Mouse (Mus musculus) CH12.LX (cell line): ENCODE results near the gene Etfbkmt. TPM values are rescaled to one million over a fixed set of nuclear protein-coding genes. Genes with fewer than 3 reads are reported as not detected.

Source experiments
- DNase-seq: peaks from one replicate; pipeline ENCODE4 v3.0.0-alpha.2; 2013; ENCODE audit errors: extremely low read depth
- H3K27ac ChIP-seq: 2 replicates; pipeline ENCODE4 v1.5.1; 2012; ENCODE audit warnings: low read depth, mild to moderate bottlenecking, control low read depth, moderate library complexity; ENCODE audit not compliant: insufficient read depth
- H3K27me3 ChIP-seq: replicated peaks from 2 replicates; pipeline ENCODE3; 2012; ENCODE audit warnings: inconsistent platforms
- H3K36me3 ChIP-seq, 2 experiments: replicated peaks in 1 of 2; 2 replicates each; pipeline versions ENCODE3 to v1.6.1; 2012; ENCODE audit warnings: inconsistent platforms in 1 of 2, low read length in 1 of 2, mild to moderate bottlenecking in 1 of 2, mixed read lengths in 1 of 2, moderate library complexity in 1 of 2; ENCODE audit not compliant: control insufficient read depth in 1 of 2, insufficient read depth in 1 of 2
- H3K4me1 ChIP-seq, 2 experiments: 2 replicates each; pipeline ENCODE4 v1.6.1; 2012; ENCODE audit warnings: inconsistent platforms in 1 of 2, moderate library complexity in 1 of 2; ENCODE audit not compliant: insufficient read depth in 2 of 2, control insufficient read depth in 1 of 2
- H3K4me2 ChIP-seq: 2 replicates; pipeline ENCODE4 v1.6.1; 2012; ENCODE audit warnings: low read depth, mild to moderate bottlenecking, control low read depth; ENCODE audit not compliant: poor library complexity, insufficient read depth, severe bottlenecking
- H3K4me3 ChIP-seq, 3 experiments: fragments of 150-350 bp in 1 of 3; sonication (generic) in 1 of 3; replicated peaks in 1 of 3; 2 replicates each; pipeline versions ENCODE3 to v1.5.1; 2011 to 2012; ENCODE audit warnings: low read depth in 2 of 3, low read length in 2 of 3, mild to moderate bottlenecking in 2 of 3, moderate library complexity in 2 of 3, control low read depth in 1 of 3, improper control_type of control experiment in 1 of 3, inconsistent platforms in 1 of 3, mixed read lengths in 1 of 3; ENCODE audit not compliant: poor library complexity in 1 of 3
- H3K79me2 ChIP-seq: replicated peaks from 2 replicates; pipeline ENCODE4 v1.6.1; 2012; ENCODE audit warnings: mild to moderate bottlenecking, moderate library complexity; ENCODE audit not compliant: control insufficient read depth, poor library complexity, insufficient read depth, severe bottlenecking; ENCODE audit errors: extremely low read depth
- H3K9ac ChIP-seq: 2 replicates; pipeline ENCODE4 v1.6.1; 2012; ENCODE audit warnings: low read depth, mild to moderate bottlenecking, control low read depth, moderate library complexity; ENCODE audit not compliant: insufficient read depth
- H3K9me3 ChIP-seq: replicated peaks from 2 replicates; pipeline ENCODE3; 2012; ENCODE audit warnings: low read length, inconsistent platforms, mixed read lengths
- CHD1 ChIP-seq: IDR thresholded peaks from 2 replicates; pipeline ENCODE4 v1.6.1; 2012; ENCODE audit warnings: low read depth, low read length, improper control_type of control experiment, inconsistent platforms
- CHD2 ChIP-seq: IDR thresholded peaks from 2 replicates; pipeline ENCODE4 v1.6.1; 2011; ENCODE audit warnings: low read length, improper control_type of control experiment
- EP300 ChIP-seq: IDR thresholded peaks from 2 replicates; pipeline ENCODE4 v1.6.1; 2011; ENCODE audit warnings: low read length, improper control_type of control experiment
- ETS1 ChIP-seq: conservative IDR thresholded peaks from 2 replicates; pipeline ENCODE4 v1.6.1; 2012; ENCODE audit warnings: low read depth, mild to moderate bottlenecking, inconsistent platforms, low read length, improper control_type of control experiment, moderate library complexity
- HCFC1 ChIP-seq: IDR thresholded peaks from 2 replicates; pipeline ENCODE4 v1.6.1; 2012; ENCODE audit warnings: low read depth, mild to moderate bottlenecking, inconsistent platforms, low read length, improper control_type of control experiment
- IRF4 ChIP-seq: IDR thresholded peaks from 2 replicates; pipeline ENCODE4 v1.6.1; 2014; ENCODE audit warnings: low read depth, mild to moderate bottlenecking, inconsistent platforms, low read length, improper control_type of control experiment
- JUND ChIP-seq: conservative IDR thresholded peaks from 2 replicates; pipeline ENCODE4 v1.6.1; 2011; ENCODE audit warnings: low read depth, low read length, improper control_type of control experiment
- MAFK ChIP-seq: IDR thresholded peaks from 2 replicates; pipeline ENCODE4 v1.6.1; 2011; ENCODE audit warnings: low read length, improper control_type of control experiment; ENCODE audit not compliant: insufficient replicate concordance
- MAX ChIP-seq: IDR thresholded peaks from 2 replicates; pipeline ENCODE4 v1.6.1; 2011; ENCODE audit warnings: low read length, improper control_type of control experiment
- MEF2A ChIP-seq: IDR thresholded peaks from 2 replicates; pipeline ENCODE4 v1.6.1; 2014; ENCODE audit warnings: low read depth, mild to moderate bottlenecking, inconsistent platforms, low read length, improper control_type of control experiment, borderline replicate concordance
- MXI1 ChIP-seq: IDR thresholded peaks from 2 replicates; pipeline ENCODE4 v1.6.1; 2011; ENCODE audit warnings: mild to moderate bottlenecking, low read depth, low read length, improper control_type of control experiment
- MYC ChIP-seq: IDR thresholded peaks from 2 replicates; pipeline ENCODE4 v1.6.1; 2011; ENCODE audit warnings: low read depth, mild to moderate bottlenecking, improper control_type of control experiment, low read length
- NRF1 ChIP-seq: IDR thresholded peaks from 2 replicates; pipeline ENCODE4 v1.6.1; 2014; ENCODE audit warnings: low read depth, mild to moderate bottlenecking, inconsistent platforms, low read length, improper control_type of control experiment, moderate library complexity
- PAX5 ChIP-seq: IDR thresholded peaks from 2 replicates; pipeline ENCODE4 v1.6.1; 2012; ENCODE audit warnings: low read length, inconsistent platforms, mixed read lengths
- POLR2AphosphoS2 ChIP-seq: IDR thresholded peaks from 2 replicates; pipeline ENCODE4 v1.6.1; 2011; ENCODE audit warnings: low read depth, low read length, improper control_type of control experiment
- RCOR1 ChIP-seq: conservative IDR thresholded peaks from 2 replicates; pipeline ENCODE4 v1.6.1; 2012; ENCODE audit warnings: low read depth, mild to moderate bottlenecking, inconsistent platforms, low read length, improper control_type of control experiment
- SIN3A ChIP-seq: IDR thresholded peaks from 2 replicates; pipeline ENCODE4 v1.6.1; 2012; ENCODE audit warnings: low read length, improper control_type of control experiment, inconsistent platforms
- SMC3 ChIP-seq: IDR thresholded peaks from 2 replicates; pipeline ENCODE4 v1.6.1; 2011; ENCODE audit warnings: low read depth, low read length, improper control_type of control experiment
- TBP ChIP-seq: conservative IDR thresholded peaks from 2 replicates; pipeline ENCODE4 v1.6.1; 2011; ENCODE audit warnings: low read depth, low read length, improper control_type of control experiment
- TCF12 ChIP-seq: IDR thresholded peaks from 2 replicates; pipeline ENCODE4 v1.6.1; 2014; ENCODE audit warnings: low read depth, mild to moderate bottlenecking, inconsistent platforms, low read length, improper control_type of control experiment
- ZC3H11A ChIP-seq: IDR thresholded peaks from 2 replicates; pipeline ENCODE4 v1.6.1; 2012; ENCODE audit warnings: low read depth, mild to moderate bottlenecking, inconsistent platforms, low read length, improper control_type of control experiment
- ZMIZ1 ChIP-seq: IDR thresholded peaks from 2 replicates; pipeline ENCODE4 v1.6.1; 2012; ENCODE audit warnings: low read depth, mild to moderate bottlenecking, inconsistent platforms, low read length, improper control_type of control experiment
- dilution Hi-C: fragments of 300-500 bp; cut with MboI; formaldehyde crosslinking; loops from 2 replicates; pipeline ENCODE4 v1.14.3; 2020; ENCODE audit warnings: low sequenced_read_pairs; ENCODE audit not compliant: extremely low pct_unique_long_range_greater_than_20kb, extremely low pct_ligation_motif_present
- in situ Hi-C: fragments of 300-500 bp; cut with MboI; formaldehyde crosslinking; loops from 3 replicates; pipeline ENCODE4 v1.14.3; 2019; ENCODE audit warnings: low sequenced_read_pairs, low pct_ligation_motif_present, low pct_unique_long_range_greater_than_20kb, mixed read lengths
- polyA plus RNA-seq: library from polyadenylated mRNA; unstranded; fragments of >175 nt; gene quantifications from 2 replicates; pipeline ENCODE4 v1.2.1, GENCODE M21; 2012; ENCODE audit warnings: low read depth; ENCODE audit not compliant: insufficient read length
- total RNA-seq, 2 experiments: library from RNA; depleted of rRNA; stranded (reverse); fragments of 300-350 nt in 1 of 2; fragments of >200 nt in 1 of 2; gene quantifications; 2 replicates each; pipeline ENCODE4 v1.2.3; 2012 to 2014

The Etfbkmt gene
- total RNA-seq (2012; rRNA removed) = 5.6 and 7.8 TPM in 2 replicates
- total RNA-seq (2014; rRNA removed) = 17.3 and 18.9 TPM in 2 replicates
- 9.3 and 12.4 TPM in 2 replicates for polyA plus RNA-seq

DNA sequence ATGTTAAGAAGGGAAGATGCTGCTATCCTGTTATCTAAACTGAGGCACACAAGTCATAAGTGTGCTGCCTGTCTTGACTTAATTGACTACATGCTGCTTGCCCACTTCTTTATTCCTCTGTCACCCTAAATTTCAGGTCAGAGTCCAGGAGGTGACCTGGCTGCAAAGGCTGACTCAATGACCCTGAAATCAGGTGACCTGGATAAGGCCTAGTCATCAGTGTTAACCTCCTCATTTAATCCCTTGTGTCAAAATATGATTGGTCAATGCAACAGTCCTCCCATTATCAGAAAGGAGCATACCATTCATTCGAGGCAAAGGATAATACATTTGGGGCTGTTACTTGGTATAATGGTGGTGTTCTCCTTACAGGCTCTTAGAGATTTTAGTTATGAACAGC is at the start of gene Etfbkmt:
Etfbkmt (plus strand) TSS at position 379 of the 400 bp plus-strand sequence.
- H3K27ac ChIP-seq = no peak within 1 kb of the TSS
- H3K36me3 ChIP-seq = peaks cover 0 to 14% of the 10 kb centered on the region in 2 experiments
- dilution Hi-C loops = no loop called here
- no peak for DNase-seq
- TF ChIP-seq NRF1 (no peak), MEF2A (no peak), SIN3A (no peak), MAX (no peak), ZMIZ1 (no peak), TBP (no peak), IRF4 (no peak), CHD2 (no peak), EP300 (no peak), MAFK (no peak), MXI1 (no peak), PAX5 (no peak), ETS1 (no peak), CHD1 (no peak)
- TF ChIP-seq, all 38 proteins: peak for 0
- Histone ChIP-seq H3K4me2 (peak within 1 kb of the TSS; percentile 75; the same call in 1 of the 2 replicates), H3K9ac (no peak within 1 kb of the TSS), H3K27me3 (no peaks in the 10 kb centered on the region), H3K4me1 (peaks cover 10 to 25% of the 10 kb centered on the region in 2 experiments; a peak in 3 of 4 replicates), H3K79me2 (0 out of 2 replicates have a peak, but pooled peaks cover 1% of the 10 kb centered on the region), H3K4me3 (no peak within 1 kb of the TSS), H3K9me3 (peaks cover 2% of the 10 kb centered on the region)
- in situ Hi-C loops = no loop called here

DNA sequence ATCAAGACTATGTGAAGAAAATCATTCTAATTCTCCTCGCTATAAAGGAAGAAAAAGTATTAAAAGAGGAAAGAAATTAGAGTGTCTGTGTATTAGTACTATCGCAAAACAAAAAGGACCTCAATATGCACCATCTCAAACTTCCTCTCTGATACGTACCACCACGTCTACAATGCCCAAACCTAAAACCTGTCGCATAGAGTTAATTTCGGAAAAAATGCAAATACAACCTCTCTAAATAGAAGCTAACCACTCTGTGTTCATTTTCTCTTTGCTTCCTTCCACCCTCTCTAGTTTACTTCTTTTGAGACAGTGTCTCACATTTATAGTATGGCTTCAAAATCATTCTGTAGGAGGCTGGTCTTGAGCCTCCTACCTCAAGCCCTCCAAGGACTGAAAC is 47.2 kb upstream of the Etfbkmt start:
- in situ Hi-C loops = no loop called here

More for the DNA sequence above, 47.2 kb upstream of the Etfbkmt start:
- peak overlapping the region; percentile 60; the same call in 1 of the 2 replicates for H3K27ac ChIP-seq
- no peaks in the 10 kb centered on the region for H3K9me3 ChIP-seq
- peak overlapping the region in 1 of 3 experiments; percentile 0 for H3K4me3 ChIP-seq
- H3K79me2 ChIP-seq = peaks cover 20% of the 10 kb centered on the region
- TF ChIP-seq POLR2AphosphoS2 (no peak), TCF12 (0 out of 2 replicates have a peak, but pooled peaks have one; percentile 33), MAFK (no peak), ETS1 (peak; percentile 46), JUND (0 out of 2 replicates have a peak, but pooled peaks have one; percentile 5), MEF2A (peak; percentile 89), RCOR1 (no peak), ZMIZ1 (no peak), IRF4 (0 out of 2 replicates have a peak, but pooled peaks have one; percentile 29), MYC (peak; percentile 25; the same call in 1 of the 2 replicates), CHD2 (no peak), ZC3H11A (no peak), EP300 (peak; percentile 61; the same call in 1 of the 2 replicates), SIN3A (peak; percentile 71; the same call in 1 of the 2 replicates), MXI1 (no peak), HCFC1 (no peak), PAX5 (no peak), SMC3 (no peak), TBP (0 out of 2 replicates have a peak, but pooled peaks have one; percentile 41)
- TF ChIP-seq, all 38 proteins: peak for 9
- Histone ChIP-seq H3K27me3 (no peaks in the 10 kb centered on the region), H3K4me1 (peaks cover 2 to 42% of the 10 kb centered on the region in 2 experiments), H3K9ac (peak overlapping the region; percentile 53; the same call in 1 of the 2 replicates), H3K36me3 (no peaks in the 10 kb centered on the region), H3K4me2 (peak overlapping the region; percentile 79)
- peak; percentile 40 for DNase-seq
- dilution Hi-C loops = no loop called here
